Mouse (Mus musculus): ENCODE measurements at regions not wholly inside any gene's neighbourhood (a gene's known extent, or its start where the extent isn't known, plus 50 kb on each side); places are given as distances from the start of the nearest gene placed in this dataset.

- intact Hi-C loops (cut with DNase I) = no loop called here
- DNase-seq (ENCODE audit: low spot score in 2 of 2) = no peak
These were observed 59.4 kb downstream of the 1700001O22Rik start for GRCm38 (mm10) chr2:30743976-30744620.

DNA sequence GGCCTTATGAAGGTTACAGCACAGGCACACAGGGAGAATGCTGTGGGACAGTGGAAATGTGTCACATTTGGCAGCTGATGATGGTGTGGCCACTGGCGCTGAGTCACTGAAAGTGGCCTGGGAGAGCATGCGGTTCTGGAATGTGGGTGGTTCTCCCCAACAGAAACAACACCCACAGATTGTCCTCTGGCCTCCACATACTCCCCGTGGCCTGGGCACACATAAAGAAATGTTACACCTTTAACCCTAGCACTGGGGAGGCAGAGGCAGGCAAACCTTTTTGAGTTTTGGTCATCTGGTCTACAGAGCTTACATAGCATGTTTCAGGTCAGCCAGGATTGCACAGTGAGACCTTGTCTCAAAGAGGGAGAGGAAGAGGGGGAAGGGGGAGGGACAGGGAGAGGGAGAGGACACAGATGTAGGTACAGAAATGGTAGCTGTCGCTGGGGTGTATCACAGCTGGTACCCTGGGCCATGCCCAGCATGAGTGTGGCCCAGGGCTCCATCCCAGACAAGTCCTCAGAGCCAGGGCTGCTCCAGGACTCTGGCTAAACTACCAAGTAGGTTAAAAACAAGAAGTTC is 60.1 kb downstream of the 1700001O22Rik start:
- intact Hi-C loops (cut with DNase I) = no loop called here
- DNase-seq (ENCODE audit: low spot score in 2 of 2) = no peak

- intact Hi-C loops (cut with DNase I) = no loop called here
- no peak for DNase-seq (ENCODE audit: low spot score in 2 of 2)
These were observed 62.0 kb downstream of the 1700001O22Rik start for GRCm38 (mm10) chr2:30741450-30741849.

GRCm38 (mm10) chr2:30737759-30738158 is 65.7 kb downstream of the 1700001O22Rik start:
- peak; percentile 40 to 46 for DNase-seq (ENCODE audit: low spot score in 2 of 2)
- intact Hi-C loops (cut with DNase I) = no loop called here

- DNase-seq (ENCODE audit: low spot score in 2 of 2) = no peak
- intact Hi-C loops (cut with DNase I) = no loop called here
These were observed 66.8 kb downstream of the 1700001O22Rik start for GRCm38 (mm10) chr2:30736705-30737104.

GRCm38 (mm10) chr2:30736236-30736635 is 67.2 kb downstream of the 1700001O22Rik start:
- intact Hi-C loops (cut with DNase I) = no loop called here

GRCm38 (mm10) chr2:30733853-30734252 is 69.6 kb downstream of the 1700001O22Rik start:
- no peak for DNase-seq (ENCODE audit: low spot score in 2 of 2)
- intact Hi-C loops (cut with DNase I) = no loop called here

More at GRCm38 (mm10) chr2:30736236-30736635, 67.2 kb downstream of the 1700001O22Rik start:
- no peak for DNase-seq (ENCODE audit: low spot score in 2 of 2)

DNA sequence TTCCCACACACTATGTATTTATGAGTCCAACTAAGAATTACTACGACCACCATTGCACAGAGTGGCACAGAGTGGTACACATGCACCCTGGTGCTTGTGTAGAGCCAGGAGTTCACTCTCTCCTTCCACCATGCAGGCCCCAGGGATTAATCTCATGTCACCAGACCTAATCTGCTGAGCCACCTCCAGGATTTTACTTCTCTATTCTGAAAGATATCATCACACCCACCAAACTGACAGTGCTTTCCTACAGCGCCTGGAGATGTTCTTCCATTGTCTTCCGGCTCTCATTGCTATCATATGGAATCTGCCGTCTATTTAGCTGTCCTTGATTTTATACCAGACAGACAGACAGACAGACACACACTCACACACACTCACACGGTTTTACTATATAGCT is 71.6 kb downstream of the 1700001O22Rik start:
- intact Hi-C loops (cut with DNase I) = no loop called here
- DNase-seq (ENCODE audit: low spot score in 2 of 2) = no peak

- DNase-seq (ENCODE audit: low spot score in 2 of 2) = no peak
- intact Hi-C loops (cut with DNase I) = no loop called here
These were observed 75.5 kb downstream of the 1700001O22Rik start for GRCm38 (mm10) chr2:30727948-30728347.

- DNase-seq (ENCODE audit: low spot score in 2 of 2) = peak; percentile 52 to 61
- intact Hi-C loops (cut with DNase I) = no loop called here
These were observed 77.6 kb downstream of the 1700001O22Rik start for GRCm38 (mm10) chr2:30725601-30726489.

GRCm38 (mm10) chr2:30725186-30725585 is 78.3 kb downstream of the 1700001O22Rik start:
- intact Hi-C loops (cut with DNase I) = no loop called here
- no peak for DNase-seq (ENCODE audit: low spot score in 2 of 2)

GRCm38 (mm10) chr2:30724521-30724920 is 78.9 kb downstream of the 1700001O22Rik start:
- intact Hi-C loops (cut with DNase I) = loop anchor here (5.0 kb wide), 2 partner anchors 48 to 68 kb away; no protein-coding TSS in a partner anchor
- no peak for DNase-seq (ENCODE audit: low spot score in 2 of 2)

GRCm38 (mm10) chr2:30723059-30723587 is 80.3 kb downstream of the 1700001O22Rik start:
- intact Hi-C loops (cut with DNase I) = loop anchor here (5.0 kb wide), 2 partner anchors 49 to 69 kb away; no protein-coding TSS in a partner anchor
- no peak for DNase-seq (ENCODE audit: low spot score in 2 of 2)

GRCm38 (mm10) chr2:30722263-30723050 is 81.0 kb downstream of the 1700001O22Rik start:
- DNase-seq (ENCODE audit: low spot score in 2 of 2) = no peak

DNA sequence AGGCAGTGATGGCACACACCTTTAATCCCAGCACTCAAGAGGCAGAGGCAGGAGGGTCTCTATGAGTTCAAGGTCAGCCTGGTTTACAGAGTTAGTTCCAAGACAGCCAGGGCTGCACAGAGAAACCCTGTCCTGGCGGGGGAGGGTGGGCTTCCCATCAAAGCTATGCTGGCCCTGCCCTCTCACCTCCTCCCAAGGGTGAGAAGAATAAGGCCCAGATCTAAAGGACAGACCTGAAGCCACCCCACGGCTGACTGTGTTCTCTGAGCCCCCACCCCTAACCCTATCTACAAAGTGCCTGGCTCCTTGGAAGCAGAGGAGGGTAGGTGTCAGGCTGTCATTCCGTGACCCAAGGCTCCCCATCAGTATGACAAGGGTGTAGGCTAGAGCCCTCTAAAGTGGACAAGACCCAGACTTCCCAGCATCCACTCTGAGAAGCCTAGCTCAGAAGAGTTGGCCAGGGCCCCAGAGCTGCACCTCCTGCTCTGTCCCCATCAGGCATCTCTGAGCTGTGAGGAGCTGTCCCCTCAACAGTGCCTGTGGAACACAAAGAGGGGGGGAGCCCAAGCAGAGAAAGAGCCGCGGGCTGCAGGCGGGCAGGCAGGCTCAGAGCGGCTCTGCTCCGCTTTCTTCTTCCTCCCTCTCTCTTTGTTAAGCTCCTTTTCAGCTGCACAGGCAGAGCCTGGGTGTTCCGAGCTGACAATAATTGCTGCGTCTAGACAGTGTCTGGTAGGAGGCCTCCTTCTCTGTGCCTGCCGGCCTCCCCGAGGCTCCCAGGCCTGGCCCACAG is 81.8 kb downstream of the 1700001O22Rik start:
- intact Hi-C loops (cut with DNase I) = loop anchor here (5.0 kb wide), 2 partner anchors 51 to 71 kb away; no protein-coding TSS in a partner anchor
- peak; percentile 66 to 67 for DNase-seq (ENCODE audit: low spot score in 2 of 2)

More at GRCm38 (mm10) chr2:30722263-30723050, 81.0 kb downstream of the 1700001O22Rik start:
- intact Hi-C loops (cut with DNase I) = loop anchor here (5.0 kb wide), 2 partner anchors 50 to 70 kb away; no protein-coding TSS in a partner anchor

- intact Hi-C loops (cut with DNase I) = loop anchor here (5.0 kb wide), 2 partner anchors 51 to 71 kb away; no protein-coding TSS in a partner anchor
- DNase-seq (ENCODE audit: low spot score in 2 of 2) = no peak
These were observed 82.4 kb downstream of the 1700001O22Rik start for GRCm38 (mm10) chr2:30721048-30721461.

GRCm38 (mm10) chr2:30720291-30720690 is 83.2 kb downstream of the 1700001O22Rik start:
- no peak for DNase-seq (ENCODE audit: low spot score in 2 of 2)
- intact Hi-C loops (cut with DNase I) = loop anchor here (5.0 kb wide), 2 partner anchors 52 to 72 kb away; no protein-coding TSS in a partner anchor
